Mouse (Mus musculus) lung, postnatal 0 days (tissue): ENCODE measurements around the gene Sparc. TPM values are rescaled to one million over a fixed set of nuclear protein-coding genes. Genes with fewer than 3 reads are reported as not detected.
A peak's percentile ranks its signal among the peaks of the same experiment; 100 is the strongest.

ENCODE experiments used
- ATAC-seq: fragments of 200-750 bp; cut with Nextera tagmentation; 2 replicates; pipeline ENCODE4 v1.8.0; 2017; ENCODE audit warnings: moderate library complexity
- DNase-seq: peaks from one replicate; pipeline ENCODE4 v3.0.0-alpha.2; 2016; ENCODE audit warnings: low spot score
- H3K27ac ChIP-seq: fragments of 300-500 bp; sonication (generic); 2 replicates; pipeline ENCODE4 v1.5.1; 2014; ENCODE audit warnings: antibody characterized with exemption, mild to moderate bottlenecking, low read length, mixed read lengths
- H3K27me3 ChIP-seq: fragments of 300-500 bp; sonication (generic); replicated peaks from 2 replicates; pipeline ENCODE4 v1.6.1; 2014; ENCODE audit warnings: low read length, mixed read lengths; ENCODE audit not compliant: insufficient read depth
- H3K36me3 ChIP-seq: fragments of 300-500 bp; sonication (generic); 2 replicates; pipeline ENCODE4 v1.6.1; 2014; ENCODE audit warnings: low read length, mixed read lengths; ENCODE audit not compliant: insufficient read depth
- H3K4me1 ChIP-seq: fragments of 300-500 bp; sonication (generic); 2 replicates; pipeline ENCODE4 v1.6.1; 2014; ENCODE audit warnings: antibody characterized with exemption, low read depth, low read length, mixed read lengths; ENCODE audit not compliant: insufficient read depth
- H3K4me2 ChIP-seq: fragments of 300-500 bp; sonication (generic); replicated peaks from 2 replicates; pipeline ENCODE4 v1.6.1; 2014; ENCODE audit warnings: low read depth, mild to moderate bottlenecking, low read length, moderate library complexity, mixed read lengths
- H3K4me3 ChIP-seq: fragments of 300-500 bp; sonication (generic); 2 replicates; pipeline ENCODE4 v1.5.1; 2014; ENCODE audit warnings: low read depth, low read length
- H3K9ac ChIP-seq: fragments of 300-500 bp; sonication (generic); replicated peaks from 2 replicates; pipeline ENCODE4 v1.6.1; 2014; ENCODE audit warnings: low read depth, mild to moderate bottlenecking
- H3K9me3 ChIP-seq: fragments of 300-500 bp; sonication (generic); 2 replicates; pipeline ENCODE4 v1.6.1; 2016; ENCODE audit warnings: low read length, mixed read lengths
- CTCF ChIP-seq: IDR thresholded peaks from 2 replicates; pipeline ENCODE4 v1.5.1; 2016; ENCODE audit warnings: antibody characterized with exemption, mild to moderate bottlenecking
- EP300 ChIP-seq: IDR thresholded peaks from 2 replicates; pipeline ENCODE4 v1.6.1; 2016; ENCODE audit warnings: antibody characterized with exemption, mild to moderate bottlenecking, control low read depth
- WGBS: fragments of 180-500 bp; shearing (Covaris S2); extraction: QIAGEN DNeasy Blood & Tissue Kit; methylation state at CpG from one replicate; pipeline ENCODE4 v1.1.7; 2014; 5-methylcytosine and 5-hydroxymethylcytosine counted together
- polyA plus RNA-seq: library from polyadenylated mRNA; unstranded; fragments of >200 nt; fragmentation: Nextera tagmentation; extraction: Ambion mirVana; gene quantifications from 2 replicates; pipeline ENCODE4 v1.2.1, GENCODE M21; 2015

Gene Sparc
- polyA plus RNA-seq, 1 experiment from 2014 or later, result 3,486 TPM

GRCm38 (mm10) chr11:55412680-55413415 is 10.1 kb downstream of the Sparc start:
- Histone ChIP-seq H3K36me3 (peaks cover 22% of the 10 kb centered on the region), H3K9me3 (no peaks in the 10 kb centered on the region), H3K4me1 (peaks cover 30% of the 10 kb centered on the region; the same call in 1 of the 2 replicates), H3K4me2 (no peak overlapping the region), H3K27me3 (no peaks in the 10 kb centered on the region), H3K4me3 (no peak overlapping the region), H3K27ac (no peak overlapping the region), H3K9ac (no peak overlapping the region)
- DNase-seq (no peak), ATAC-seq (no peak)
- 93% methylated on average over 10 of the region's 10 CpGs for WGBS
- TF ChIP-seq CTCF (no peak), EP300 (no peak)

GRCm38 (mm10) chr11:55412034-55412433 is 10.9 kb downstream of the Sparc start:
- Histone ChIP-seq H3K9ac (no peak overlapping the region), H3K4me1 (peaks cover 27% of the 10 kb centered on the region; the same call in 1 of the 2 replicates)
- no peak for ATAC-seq

GRCm38 (mm10) chr11:55410502-55410901 is 12.5 kb downstream of the Sparc start:
- H3K27me3 ChIP-seq, result no peaks in the 10 kb centered on the region
- peak overlapping the region; percentile 43; the same call in 1 of the 2 replicates for H3K27ac ChIP-seq
- ATAC-seq, result no peak
- 49% methylated on average over 3 of the region's 3 CpGs for WGBS
- TF ChIP-seq EP300 (no peak), CTCF (no peak)
- no peak overlapping the region for H3K4me2 ChIP-seq
- H3K36me3 ChIP-seq, result peaks cover 35% of the 10 kb centered on the region
- H3K4me3 ChIP-seq, result no peak overlapping the region
- H3K9me3 ChIP-seq, result no peaks in the 10 kb centered on the region
- H3K4me1 ChIP-seq, result peaks cover 30% of the 10 kb centered on the region; the same call in 1 of the 2 replicates
- DNase-seq, result no peak
- no peak overlapping the region for H3K9ac ChIP-seq

More at GRCm38 (mm10) chr11:55412034-55412433, 10.9 kb downstream of the Sparc start:
- DNase-seq, result no peak
- Histone ChIP-seq H3K36me3 (peaks cover 30% of the 10 kb centered on the region), H3K27me3 (no peaks in the 10 kb centered on the region), H3K9me3 (no peaks in the 10 kb centered on the region), H3K27ac (peak overlapping the region; percentile 43), H3K4me3 (no peak overlapping the region), H3K4me2 (0 out of 2 replicates have a peak overlapping the region, but pooled peaks have one; percentile 11)
- TF ChIP-seq CTCF, result no peak
- TF ChIP-seq EP300, result no peak
- WGBS, result 65% methylated on average over 7 of the region's 7 CpGs

- whole genome bisulfite sequencing, result 57% methylated on average over 3 of the region's 3 CpGs
- peaks cover 40% of the 10 kb centered on the region for H3K36me3 ChIP-seq
- no peak overlapping the region for H3K9ac ChIP-seq
- H3K9me3 ChIP-seq, result no peaks in the 10 kb centered on the region
- TF ChIP-seq CTCF (no peak), EP300 (no peak)
- H3K4me2 ChIP-seq, result no peak overlapping the region
- H3K27me3 ChIP-seq, result no peaks in the 10 kb centered on the region
- no peak for ATAC-seq
- no peak overlapping the region for H3K4me3 ChIP-seq
- peaks cover 35% of the 10 kb centered on the region; the same call in 1 of the 2 replicates for H3K4me1 ChIP-seq
- DNase-seq, result no peak
- peak overlapping the region; percentile 43; the same call in 1 of the 2 replicates for H3K27ac ChIP-seq
These were observed 13.0 kb downstream of the Sparc start for GRCm38 (mm10) chr11:55410005-55410404.

- Histone ChIP-seq H3K4me2 (no peak overlapping the region), H3K27ac (peak overlapping the region; percentile 89), H3K4me3 (no peak overlapping the region), H3K36me3 (peaks cover 51% of the 10 kb centered on the region), H3K4me1 (peaks cover 13% of the 10 kb centered on the region; the same call in 1 of the 2 replicates), H3K27me3 (no peaks in the 10 kb centered on the region), H3K9me3 (no peaks in the 10 kb centered on the region), H3K9ac (no peak overlapping the region)
- 76% methylated on average over 4 of the region's 4 CpGs for WGBS
- TF ChIP-seq EP300 (no peak), CTCF (no peak)
- ATAC-seq (no peak), DNase-seq (no peak)
These were observed 15.8 kb downstream of the Sparc start for GRCm38 (mm10) chr11:55407133-55407532.

- DNase-seq, result peak; percentile 91
- peak; percentile 75 for ATAC-seq
- Histone ChIP-seq H3K4me2 (no peak overlapping the region), H3K9ac (no peak overlapping the region), H3K27me3 (no peaks in the 10 kb centered on the region), H3K36me3 (peaks cover 55% of the 10 kb centered on the region), H3K27ac (peak overlapping the region; percentile 89), H3K4me3 (no peak overlapping the region), H3K4me1 (peaks cover 8% of the 10 kb centered on the region; the same call in 1 of the 2 replicates), H3K9me3 (no peaks in the 10 kb centered on the region)
- TF ChIP-seq EP300 (peak; percentile 76), CTCF (no peak)
- 31% methylated on average over 8 of the region's 8 CpGs for WGBS
These were observed 17.1 kb downstream of the Sparc start for GRCm38 (mm10) chr11:55405601-55406469.
